Mouse (Mus musculus): ENCODE measurements around the gene Cpne5. TPM values are rescaled to one million over a fixed set of nuclear protein-coding genes. Genes with fewer than 3 reads are reported as not detected.

Gene Cpne5
- polyA plus RNA-seq, 1 experiment from 2014 or later, result 12.4 TPM

DNA sequence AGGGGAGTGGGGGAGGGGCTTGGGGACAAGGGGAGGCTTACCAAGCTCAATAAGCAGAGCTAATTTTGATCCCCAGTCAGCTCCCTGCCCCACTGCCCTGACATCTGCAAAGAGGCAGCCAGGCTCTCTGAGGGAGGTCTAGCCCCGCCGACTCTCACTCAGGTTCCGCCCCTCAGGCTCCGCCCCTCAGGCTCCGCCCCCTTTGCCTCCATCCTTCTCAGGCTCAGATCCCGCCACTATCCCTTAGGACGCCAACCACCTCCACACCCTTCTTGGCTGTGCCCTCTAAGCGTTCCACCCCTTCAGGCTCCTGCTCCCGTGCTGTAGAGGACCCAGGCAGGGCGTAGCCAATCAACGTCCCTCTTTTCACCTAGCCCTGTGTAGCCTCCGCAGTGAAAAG, 49.0 kb downstream of the Cpne5 start:
- H3K36me3 ChIP-seq (ENCODE audit: control insufficient read depth, insufficient read depth, low read length), result no peaks in the 10 kb centered on the region
- peaks cover 16% of the 10 kb centered on the region for H3K4me1 ChIP-seq (ENCODE audit: control insufficient read depth, insufficient read depth, low read length)
- DNase-seq (ENCODE audit: low spot score) (peak; percentile 72), ATAC-seq (ENCODE audit: low read depth) (peak; percentile 28; the same call in 1 of the 2 replicates)
- peak overlapping the region; percentile 30 for H3K4me2 ChIP-seq (ENCODE audit: low read depth, low read length)
- no peak overlapping the region for H3K9ac ChIP-seq (ENCODE audit: low read depth, low read length)
- no peak overlapping the region for H3K27ac ChIP-seq (replicated peaks; ENCODE audit: low read depth, low read length)
- H3K4me3 ChIP-seq (ENCODE audit: low read depth, low read length), result no peak overlapping the region
- no peaks in the 10 kb centered on the region for H3K27me3 ChIP-seq (replicated peaks; ENCODE audit: control insufficient read depth, insufficient read depth, low read length)
- no peaks in the 10 kb centered on the region for H3K9me3 ChIP-seq (ENCODE audit: control insufficient read depth, low read length)
- 5% methylated on average over 12 of the region's 12 CpGs for WGBS

DNA sequence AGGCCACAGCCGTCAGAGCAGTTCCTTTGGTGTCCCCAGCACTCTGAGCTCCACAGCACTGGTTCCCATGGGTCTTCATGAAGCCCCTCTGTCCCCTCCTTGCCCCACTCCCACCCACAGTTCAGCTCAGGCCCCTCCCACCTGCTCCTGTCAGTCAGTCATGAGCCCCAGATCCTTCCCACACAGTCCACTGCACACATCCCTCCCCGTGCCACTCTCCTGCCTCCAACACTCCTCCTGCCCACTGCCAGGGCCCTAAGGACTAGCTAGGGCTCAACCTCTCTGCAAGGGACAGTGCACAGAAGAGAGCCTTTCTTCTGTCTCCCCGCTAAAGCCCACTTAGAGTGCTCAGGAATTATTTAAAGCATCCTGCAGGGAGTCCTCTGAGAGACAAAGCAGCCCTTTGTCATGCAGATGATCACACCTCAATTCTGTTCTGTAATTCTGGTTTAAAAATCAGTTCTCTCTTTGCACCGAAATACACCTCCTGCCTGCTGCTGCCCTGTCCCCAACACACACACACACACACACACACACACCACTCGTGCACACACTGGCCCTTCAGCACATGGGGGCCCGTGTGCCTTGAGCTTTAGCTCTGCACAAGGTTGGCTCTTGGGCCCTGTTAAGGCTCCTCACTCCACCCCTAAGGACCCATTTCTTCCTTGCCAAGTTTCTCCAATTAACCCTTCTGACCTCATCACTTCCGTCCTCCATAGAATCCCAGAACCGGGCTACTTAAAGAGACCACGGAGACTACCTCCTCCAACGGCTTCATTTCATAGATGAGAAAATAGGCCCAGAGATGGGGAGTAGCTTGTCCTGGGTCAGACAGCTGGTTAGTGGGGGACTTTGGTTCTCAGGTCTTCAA, 50.7 kb downstream of the Cpne5 start:
- ATAC-seq (ENCODE audit: low read depth), result no peak
- Histone ChIP-seq H3K27me3 (replicated peaks; ENCODE audit: control insufficient read depth, insufficient read depth, low read length) (no peaks in the 10 kb centered on the region), H3K4me3 (ENCODE audit: low read depth, low read length) (no peak overlapping the region), H3K9ac (ENCODE audit: low read depth, low read length) (no peak overlapping the region), H3K4me2 (ENCODE audit: low read depth, low read length) (no peak overlapping the region), H3K4me1 (ENCODE audit: control insufficient read depth, insufficient read depth, low read length) (peaks cover 16% of the 10 kb centered on the region), H3K36me3 (ENCODE audit: control insufficient read depth, insufficient read depth, low read length) (no peaks in the 10 kb centered on the region), H3K27ac (replicated peaks; ENCODE audit: low read depth, low read length) (no peak overlapping the region), H3K9me3 (ENCODE audit: control insufficient read depth, low read length) (no peaks in the 10 kb centered on the region)
- no peak for DNase-seq (ENCODE audit: low spot score)
- WGBS, result 32% methylated on average over 10 of the region's 10 CpGs

DNA sequence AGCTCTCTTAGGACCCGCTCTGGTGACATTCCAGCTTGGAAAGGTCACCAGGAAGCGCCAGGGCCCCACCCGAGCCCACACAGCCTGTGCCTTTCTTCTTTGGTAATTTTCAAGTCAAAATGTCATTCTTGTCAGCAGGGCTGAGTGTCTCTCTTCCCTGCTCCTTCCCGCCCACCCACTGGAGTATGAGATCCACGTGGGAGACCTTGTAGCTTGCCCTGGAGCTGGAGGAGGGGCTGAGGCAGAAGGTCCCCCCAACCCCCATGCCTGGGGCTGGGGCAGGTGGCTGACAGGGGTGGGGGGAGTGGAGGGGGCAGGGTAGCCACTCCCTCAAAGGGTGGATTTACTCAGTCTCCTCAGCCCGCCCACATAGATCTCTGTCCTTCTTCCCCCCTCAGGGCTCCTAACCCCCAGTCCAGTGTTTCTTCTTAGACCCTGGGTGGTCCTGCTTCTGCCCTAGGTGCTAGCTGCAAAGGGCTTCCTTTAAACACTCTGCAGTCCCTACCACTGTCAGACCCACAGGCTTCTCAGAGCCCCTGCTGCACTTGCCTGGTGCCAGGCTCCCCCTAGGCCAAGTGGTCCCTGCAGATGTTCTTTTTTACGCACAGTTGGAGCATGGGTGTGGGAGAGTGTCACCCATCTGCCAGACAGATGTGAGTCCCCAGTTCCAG, 52.5 kb downstream of the Cpne5 start:
- 9% methylated on average over 7 of the region's 7 CpGs for WGBS
- H3K27ac ChIP-seq (replicated peaks; ENCODE audit: low read depth, low read length), result no peak overlapping the region
- ATAC-seq (ENCODE audit: low read depth), result 0 out of 2 replicates have a peak, but pooled peaks have one; percentile 10

DNA sequence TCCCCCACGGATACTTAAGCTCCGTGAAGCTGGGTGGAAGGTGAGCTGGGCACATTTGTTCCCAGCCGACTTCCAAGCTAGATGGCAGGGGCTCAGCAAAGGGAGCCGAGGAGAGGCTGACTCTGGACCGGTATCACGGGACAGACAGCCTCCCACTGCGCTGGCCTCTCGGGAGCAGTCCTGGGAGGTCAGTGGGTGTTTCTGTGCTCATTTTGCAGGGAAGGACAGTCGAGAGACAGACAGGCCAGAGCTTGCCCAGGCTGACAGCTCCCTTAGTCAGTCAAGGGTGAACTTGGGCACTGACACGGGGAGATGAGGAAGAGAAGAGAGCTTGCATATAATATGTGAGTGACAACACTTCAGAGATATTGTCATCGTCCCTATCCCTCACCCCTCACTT, 54.8 kb downstream of the Cpne5 start:
- no peaks in the 10 kb centered on the region for H3K36me3 ChIP-seq (ENCODE audit: control insufficient read depth, insufficient read depth, low read length)
- DNase-seq (ENCODE audit: low spot score), result no peak
- H3K27ac ChIP-seq (replicated peaks; ENCODE audit: low read depth, low read length), result no peak overlapping the region
- peaks cover 8% of the 10 kb centered on the region; the same call in 1 of the 2 replicates for H3K4me1 ChIP-seq (ENCODE audit: control insufficient read depth, insufficient read depth, low read length)
- ATAC-seq (ENCODE audit: low read depth), result no peak
- no peaks in the 10 kb centered on the region for H3K9me3 ChIP-seq (ENCODE audit: control insufficient read depth, low read length)
- no peak overlapping the region for H3K4me3 ChIP-seq (ENCODE audit: low read depth, low read length)
- H3K27me3 ChIP-seq (replicated peaks; ENCODE audit: control insufficient read depth, insufficient read depth, low read length), result no peaks in the 10 kb centered on the region
- H3K9ac ChIP-seq (ENCODE audit: low read depth, low read length), result no peak overlapping the region
- 69% methylated on average over 11 of the region's 11 CpGs for WGBS
- H3K4me2 ChIP-seq (ENCODE audit: low read depth, low read length), result no peak overlapping the region

More for the DNA sequence above, 52.5 kb downstream of the Cpne5 start:
- Histone ChIP-seq H3K4me2 (ENCODE audit: low read depth, low read length) (no peak overlapping the region), H3K27me3 (replicated peaks; ENCODE audit: control insufficient read depth, insufficient read depth, low read length) (no peaks in the 10 kb centered on the region), H3K4me1 (ENCODE audit: control insufficient read depth, insufficient read depth, low read length) (peaks cover 16% of the 10 kb centered on the region), H3K9ac (ENCODE audit: low read depth, low read length) (no peak overlapping the region; the same call in 1 of the 2 replicates), H3K9me3 (ENCODE audit: control insufficient read depth, low read length) (no peaks in the 10 kb centered on the region), H3K36me3 (ENCODE audit: control insufficient read depth, insufficient read depth, low read length) (no peaks in the 10 kb centered on the region), H3K4me3 (ENCODE audit: low read depth, low read length) (no peak overlapping the region)
- no peak for DNase-seq (ENCODE audit: low spot score)

DNA sequence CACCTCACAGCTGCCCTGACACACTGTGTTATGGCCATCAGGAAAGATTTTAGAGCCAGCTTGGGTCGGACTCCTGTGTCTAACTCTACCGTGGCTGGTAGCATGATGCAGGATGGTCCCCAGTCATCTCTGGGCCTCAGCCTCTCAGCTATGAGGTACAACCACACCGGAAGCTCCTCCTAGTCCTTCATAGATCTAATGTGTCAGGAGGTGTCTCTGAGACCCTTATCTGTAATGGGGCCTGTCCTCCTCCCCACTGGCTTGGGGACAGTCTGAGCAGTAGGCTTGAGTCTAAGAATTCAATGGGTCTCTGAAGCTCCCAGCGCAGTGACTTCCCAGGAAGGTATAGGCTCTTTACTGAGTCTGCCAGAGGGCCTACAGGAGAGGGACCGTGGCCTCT, 56.2 kb downstream of the Cpne5 start:
- Histone ChIP-seq H3K9me3 (ENCODE audit: control insufficient read depth, low read length) (no peaks in the 10 kb centered on the region), H3K36me3 (ENCODE audit: control insufficient read depth, insufficient read depth, low read length) (no peaks in the 10 kb centered on the region), H3K4me2 (ENCODE audit: low read depth, low read length) (no peak overlapping the region), H3K9ac (ENCODE audit: low read depth, low read length) (no peak overlapping the region), H3K4me1 (ENCODE audit: control insufficient read depth, insufficient read depth, low read length) (peaks cover 8% of the 10 kb centered on the region; the same call in 1 of the 2 replicates), H3K27ac (replicated peaks; ENCODE audit: low read depth, low read length) (no peak overlapping the region), H3K27me3 (replicated peaks; ENCODE audit: control insufficient read depth, insufficient read depth, low read length) (no peaks in the 10 kb centered on the region), H3K4me3 (ENCODE audit: low read depth, low read length) (no peak overlapping the region)
- WGBS, result 59% methylated on average over 5 of the region's 5 CpGs
- ATAC-seq (ENCODE audit: low read depth) (no peak), DNase-seq (ENCODE audit: low spot score) (no peak)

DNA sequence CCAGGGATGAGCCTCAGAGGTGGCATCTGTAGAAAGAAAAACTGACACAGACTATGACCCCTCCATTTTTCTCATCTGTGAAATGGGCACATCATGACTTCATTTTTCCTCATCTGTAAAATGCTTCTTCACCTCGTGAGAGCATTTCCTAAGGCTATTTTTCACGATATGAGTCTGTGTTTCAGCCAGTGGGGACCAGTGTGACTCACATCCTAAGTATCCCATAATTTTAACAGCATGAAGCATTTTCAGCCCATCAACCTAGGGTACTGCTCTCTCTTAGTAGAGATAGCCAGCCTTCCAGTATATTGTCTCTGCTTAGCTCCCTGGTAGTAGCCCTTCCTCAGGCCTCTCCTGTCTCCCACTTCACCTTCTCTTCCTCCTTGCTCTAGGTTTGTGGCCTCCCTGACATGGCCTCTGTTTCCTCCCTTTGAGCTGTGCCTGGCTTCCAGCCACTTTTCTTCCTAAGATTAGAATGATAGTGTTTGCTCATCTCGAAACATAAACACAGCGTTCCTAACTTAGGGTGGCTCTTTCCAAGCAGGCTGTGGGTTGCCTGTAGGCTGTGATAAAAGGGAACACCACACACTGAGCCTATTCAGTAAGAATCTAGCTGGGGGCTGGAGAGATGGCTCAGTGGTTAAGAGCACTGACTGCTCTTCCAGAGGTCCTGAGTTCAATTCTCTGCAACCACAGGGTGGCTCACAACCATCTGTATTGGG, 57.4 kb downstream of the Cpne5 start:
- 75% methylated on average over 4 of the region's 4 CpGs for WGBS

DNA sequence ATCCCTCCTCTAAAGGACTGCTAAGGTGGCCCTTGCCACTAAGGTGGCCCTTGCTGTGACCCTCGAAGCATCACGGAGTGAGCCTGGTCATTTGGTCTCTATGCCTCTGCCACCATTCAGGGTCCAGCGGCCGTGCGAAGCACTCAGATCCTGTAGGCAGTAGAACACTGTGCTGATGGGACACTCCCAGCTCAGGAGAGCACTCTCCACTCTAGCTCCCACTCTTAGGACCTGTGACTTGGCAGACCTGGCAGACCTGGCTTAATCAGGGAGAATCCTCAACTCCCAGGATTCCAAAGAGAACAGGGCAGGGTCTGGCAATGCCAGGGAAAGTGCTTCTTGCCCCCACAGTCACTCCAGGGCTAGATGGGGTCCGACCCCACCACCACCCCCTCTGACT, 58.0 kb downstream of the Cpne5 start:
- H3K4me2 ChIP-seq (ENCODE audit: low read depth, low read length), result no peak overlapping the region
- no peak overlapping the region for H3K27ac ChIP-seq (replicated peaks; ENCODE audit: low read depth, low read length)
- no peak overlapping the region for H3K4me3 ChIP-seq (ENCODE audit: low read depth, low read length)
- no peaks in the 10 kb centered on the region for H3K27me3 ChIP-seq (replicated peaks; ENCODE audit: control insufficient read depth, insufficient read depth, low read length)
- H3K9me3 ChIP-seq (ENCODE audit: control insufficient read depth, low read length), result no peaks in the 10 kb centered on the region
- ATAC-seq (ENCODE audit: low read depth), result no peak
- WGBS, result 91% methylated on average over 6 of the region's 6 CpGs
- H3K4me1 ChIP-seq (ENCODE audit: control insufficient read depth, insufficient read depth, low read length), result peaks cover 9% of the 10 kb centered on the region; the same call in 1 of the 2 replicates
- DNase-seq (ENCODE audit: low spot score), result no peak
- H3K9ac ChIP-seq (ENCODE audit: low read depth, low read length), result no peak overlapping the region
- no peaks in the 10 kb centered on the region for H3K36me3 ChIP-seq (ENCODE audit: control insufficient read depth, insufficient read depth, low read length)

More for the DNA sequence above, 57.4 kb downstream of the Cpne5 start:
- no peak overlapping the region for H3K4me2 ChIP-seq (ENCODE audit: low read depth, low read length)
- no peak overlapping the region for H3K9ac ChIP-seq (ENCODE audit: low read depth, low read length)
- DNase-seq (ENCODE audit: low spot score) (no peak), ATAC-seq (ENCODE audit: low read depth) (no peak)
- peaks cover 13% of the 10 kb centered on the region; the same call in 1 of the 2 replicates for H3K4me1 ChIP-seq (ENCODE audit: control insufficient read depth, insufficient read depth, low read length)
- H3K9me3 ChIP-seq (ENCODE audit: control insufficient read depth, low read length), result no peaks in the 10 kb centered on the region
- H3K4me3 ChIP-seq (ENCODE audit: low read depth, low read length), result no peak overlapping the region
- H3K27me3 ChIP-seq (replicated peaks; ENCODE audit: control insufficient read depth, insufficient read depth, low read length), result no peaks in the 10 kb centered on the region
- H3K36me3 ChIP-seq (ENCODE audit: control insufficient read depth, insufficient read depth, low read length), result no peaks in the 10 kb centered on the region
- H3K27ac ChIP-seq (replicated peaks; ENCODE audit: low read depth, low read length), result no peak overlapping the region

DNA sequence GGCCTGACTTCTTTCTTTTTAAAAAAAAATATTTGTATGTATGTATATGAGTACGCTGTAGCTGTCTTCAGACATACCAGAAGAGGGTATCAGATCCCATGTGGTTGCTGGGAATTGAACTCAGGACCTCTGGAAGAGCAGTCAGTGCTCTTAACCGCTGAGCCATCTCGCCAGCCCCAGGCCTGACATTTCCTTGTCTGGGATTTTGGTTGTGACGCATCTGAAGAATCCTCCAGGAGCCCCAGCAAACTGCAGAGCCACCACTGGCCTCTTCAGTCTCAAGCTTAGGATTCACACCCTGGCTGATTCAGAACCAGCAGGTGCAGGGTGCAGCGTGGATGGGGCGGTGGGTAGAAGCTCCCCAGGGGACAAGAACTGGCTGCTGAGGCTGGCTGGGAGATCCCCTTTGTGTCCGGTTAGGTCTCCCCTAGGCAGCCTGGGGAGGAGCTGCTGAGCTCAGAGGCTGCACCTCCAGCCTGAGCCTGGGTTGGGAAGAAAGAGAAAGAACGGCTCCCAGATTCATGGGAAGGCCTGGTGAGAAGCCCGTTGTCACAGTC, 59.4 kb downstream of the Cpne5 start:
- ATAC-seq (ENCODE audit: low read depth), result no peak

More for the DNA sequence above, 59.4 kb downstream of the Cpne5 start:
- Histone ChIP-seq H3K4me1 (ENCODE audit: control insufficient read depth, insufficient read depth, low read length) (peaks cover 9% of the 10 kb centered on the region; the same call in 1 of the 2 replicates), H3K9me3 (ENCODE audit: control insufficient read depth, low read length) (no peaks in the 10 kb centered on the region), H3K4me2 (ENCODE audit: low read depth, low read length) (no peak overlapping the region), H3K27ac (replicated peaks; ENCODE audit: low read depth, low read length) (no peak overlapping the region), H3K9ac (ENCODE audit: low read depth, low read length) (no peak overlapping the region; the same call in 1 of the 2 replicates), H3K4me3 (ENCODE audit: low read depth, low read length) (no peak overlapping the region), H3K36me3 (ENCODE audit: control insufficient read depth, insufficient read depth, low read length) (no peaks in the 10 kb centered on the region), H3K27me3 (replicated peaks; ENCODE audit: control insufficient read depth, insufficient read depth, low read length) (no peaks in the 10 kb centered on the region)
- 66% methylated on average over 9 of the region's 9 CpGs for WGBS
- no peak for DNase-seq (ENCODE audit: low spot score)

Data from embryonic facial prominence, embryonic 14.5 days (tissue).